Mouse (Mus musculus) forebrain, embryonic 10.5 days (tissue): ENCODE results near the gene Plin5. TPM values are rescaled to one million over a fixed set of nuclear protein-coding genes. Genes with fewer than 3 reads are reported as not detected.
A peak's percentile ranks its signal among the peaks of the same experiment; 100 is the strongest.

ENCODE experiments used
- DNase-seq: peaks from one replicate; pipeline ENCODE4 v3.0.0-alpha.2; 2017; ENCODE audit warnings: low spot score; ENCODE audit errors: extremely low spot score
- H3K27ac ChIP-seq: fragments of 300-500 bp; sonication (generic); 2 replicates; pipeline ENCODE4 v1.5.1; 2016; ENCODE audit warnings: mild to moderate bottlenecking
- H3K27me3 ChIP-seq: fragments of 300-500 bp; sonication (generic); 2 replicates; pipeline ENCODE4 v1.6.1; 2016; ENCODE audit warnings: mild to moderate bottlenecking; ENCODE audit not compliant: poor library complexity, severe bottlenecking
- H3K36me3 ChIP-seq: fragments of 300-500 bp; sonication (generic); replicated peaks from 2 replicates; pipeline ENCODE4 v1.6.1; 2016; ENCODE audit warnings: mild to moderate bottlenecking, moderate library complexity
- H3K4me1 ChIP-seq: fragments of 300-500 bp; sonication (generic); 2 replicates; pipeline ENCODE4 v1.6.1; 2016
- H3K4me3 ChIP-seq: fragments of 300-500 bp; sonication (generic); 2 replicates; pipeline ENCODE4 v1.5.1; 2016; ENCODE audit warnings: mild to moderate bottlenecking, moderate library complexity
- H3K9me3 ChIP-seq: fragments of 300-500 bp; sonication (generic); 2 replicates; pipeline ENCODE4 v1.6.1; 2016; ENCODE audit warnings: mild to moderate bottlenecking, moderate library complexity
- WGBS: fragments of 180-500 bp; shearing (Covaris S2); methylation state at CpG from one replicate; pipeline ENCODE4 v1.1.7; 2016; 5-methylcytosine and 5-hydroxymethylcytosine counted together
- polyA plus RNA-seq: library from polyadenylated mRNA; unstranded; fragments of >200 nt; fragmentation: Nextera tagmentation; extraction: Ambion mirVana; gene quantifications from 2 replicates; pipeline ENCODE4 v1.2.1, GENCODE M21; 2016

Gene Plin5
- polyA plus RNA-seq: 0.25 and 0.33 TPM in 2 replicates

DNA sequence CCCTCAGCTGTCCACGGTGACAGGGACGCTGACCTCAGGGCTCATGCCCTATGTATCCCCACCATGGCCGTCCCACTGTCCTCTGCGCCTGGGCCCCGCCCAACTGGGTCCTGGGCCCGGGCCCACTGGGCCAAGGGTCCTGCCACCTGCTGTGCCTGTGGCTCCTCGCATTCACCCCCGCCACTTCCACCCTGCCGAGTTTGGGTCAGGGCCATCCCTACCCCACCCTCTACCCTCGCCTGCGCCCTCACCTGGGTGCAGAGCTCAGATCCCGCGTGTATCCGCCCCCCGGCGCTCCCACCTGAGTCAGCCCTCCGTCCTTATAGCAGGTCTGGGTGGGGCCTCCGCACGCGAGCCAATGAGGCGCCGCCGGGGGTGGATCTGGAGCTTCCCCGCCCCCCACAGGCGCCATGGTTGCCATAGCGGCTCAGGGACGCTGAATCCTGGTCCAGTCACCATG, at the start of gene Plin5:
TSS of gene Plin5 (minus strand) at position 346 of the 460 bp plus-strand sequence.
- under 1% methylated on average over 27 of the region's 27 CpGs for WGBS

DNA sequence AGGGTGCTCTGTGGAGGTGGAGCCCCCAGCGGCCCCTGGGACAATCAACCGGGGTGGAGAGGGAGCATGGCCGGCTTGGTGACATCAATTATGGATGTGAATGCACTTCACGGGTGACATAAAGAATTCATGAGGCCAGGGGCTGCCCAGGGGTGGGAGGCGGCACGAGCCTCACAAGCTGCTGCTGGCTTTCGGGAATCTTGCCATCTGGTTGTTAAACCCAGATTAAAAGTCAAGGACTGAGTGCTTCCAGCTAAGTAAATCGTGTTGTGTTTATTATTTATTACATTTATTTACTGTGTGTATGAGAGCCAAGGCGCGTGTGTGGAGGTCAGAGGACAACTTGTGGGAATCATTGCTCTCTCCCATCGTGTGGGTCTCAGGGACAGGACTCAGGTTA, 48.3 kb upstream of the Plin5 start:
- DNase-seq: no peak
- H3K9me3 ChIP-seq: no peaks in the 10 kb centered on the region
- peaks cover 18% of the 10 kb centered on the region for H3K27me3 ChIP-seq
- H3K27ac ChIP-seq: no peak overlapping the region
- H3K4me1 ChIP-seq: peaks cover 43% of the 10 kb centered on the region
- H3K4me3 ChIP-seq: no peak overlapping the region
- no peaks in the 10 kb centered on the region for H3K36me3 ChIP-seq
- 80% methylated on average over 11 of the region's 11 CpGs for WGBS

More for the DNA sequence above, at the start of gene Plin5:
- H3K9me3 ChIP-seq: peaks cover 5% of the 10 kb centered on the region
- H3K27ac ChIP-seq: 0 out of 2 replicates have a peak within 1 kb of the TSS, but pooled peaks have one; percentile 27
- H3K36me3 ChIP-seq: 0 out of 2 replicates have a peak, but pooled peaks cover under 1% of the 10 kb centered on the region
- H3K4me1 ChIP-seq: peaks cover 25% of the 10 kb centered on the region
- H3K4me3 ChIP-seq: peak within 1 kb of the TSS; percentile 49
- DNase-seq: peak; percentile 57
- peaks cover 65% of the 10 kb centered on the region for H3K27me3 ChIP-seq

DNA sequence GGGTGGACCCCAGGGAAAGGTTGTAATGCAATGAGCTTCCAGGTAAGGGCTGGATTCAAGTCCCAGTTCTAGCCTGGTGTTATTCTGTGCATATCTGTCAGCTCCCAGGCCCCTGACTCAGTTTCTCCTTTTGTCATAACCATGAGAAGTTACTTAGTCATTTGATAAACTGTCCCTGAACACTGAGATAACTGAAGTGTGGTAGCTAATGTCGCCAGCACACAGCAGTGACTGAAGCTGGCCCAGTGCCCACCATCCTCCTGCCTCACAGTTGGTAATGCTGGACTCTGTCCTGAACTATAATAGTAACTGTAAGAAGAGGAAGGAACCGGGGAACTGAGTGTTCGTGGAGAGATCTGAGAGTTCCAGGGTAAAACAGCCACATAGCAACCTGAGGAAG, 47.1 kb upstream of the Plin5 start:
- Histone ChIP-seq H3K27ac (no peak overlapping the region), H3K4me3 (no peak overlapping the region), H3K4me1 (peaks cover 33% of the 10 kb centered on the region), H3K36me3 (no peaks in the 10 kb centered on the region), H3K27me3 (peaks cover 26% of the 10 kb centered on the region), H3K9me3 (no peaks in the 10 kb centered on the region)
- DNase-seq: no peak
- 86% methylated on average over 3 of the region's 3 CpGs for WGBS

DNA sequence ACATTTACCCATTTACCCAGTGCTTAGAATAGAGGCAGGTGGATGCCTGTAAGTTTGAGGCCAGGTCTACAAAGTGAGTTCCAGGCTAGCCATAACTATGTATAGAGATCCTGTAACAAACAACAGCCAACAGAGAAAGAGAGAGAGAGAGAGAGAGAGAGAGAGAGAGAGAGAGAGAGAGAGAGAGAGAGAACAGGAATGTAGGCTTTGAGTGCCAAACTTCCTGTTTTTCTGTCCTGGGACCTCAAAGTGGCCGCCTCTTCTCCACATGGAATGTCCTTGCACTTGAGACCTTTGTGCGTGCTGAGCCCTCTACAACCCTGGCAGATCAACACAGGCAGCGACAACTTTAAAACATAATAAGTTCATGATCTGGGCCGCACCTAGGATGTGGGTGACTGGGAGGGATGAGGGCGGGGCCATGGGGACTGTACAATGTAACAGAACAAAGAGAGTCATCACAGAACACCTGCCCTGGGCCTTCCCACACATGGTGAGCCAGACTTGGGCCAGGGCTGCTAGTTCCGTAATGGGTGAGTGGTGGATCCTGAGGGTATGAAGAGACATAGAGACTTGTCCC, 46.2 kb upstream of the Plin5 start:
- Histone ChIP-seq H3K36me3 (no peaks in the 10 kb centered on the region), H3K27me3 (peaks cover 34% of the 10 kb centered on the region), H3K27ac (peak overlapping the region; percentile 80; the same call in 1 of the 2 replicates), H3K9me3 (no peaks in the 10 kb centered on the region), H3K4me3 (peak overlapping the region; percentile 57; the same call in 1 of the 2 replicates), H3K4me1 (peaks cover 34% of the 10 kb centered on the region)
- no peak for DNase-seq
- WGBS: 86% methylated on average over 6 of the region's 6 CpGs

DNA sequence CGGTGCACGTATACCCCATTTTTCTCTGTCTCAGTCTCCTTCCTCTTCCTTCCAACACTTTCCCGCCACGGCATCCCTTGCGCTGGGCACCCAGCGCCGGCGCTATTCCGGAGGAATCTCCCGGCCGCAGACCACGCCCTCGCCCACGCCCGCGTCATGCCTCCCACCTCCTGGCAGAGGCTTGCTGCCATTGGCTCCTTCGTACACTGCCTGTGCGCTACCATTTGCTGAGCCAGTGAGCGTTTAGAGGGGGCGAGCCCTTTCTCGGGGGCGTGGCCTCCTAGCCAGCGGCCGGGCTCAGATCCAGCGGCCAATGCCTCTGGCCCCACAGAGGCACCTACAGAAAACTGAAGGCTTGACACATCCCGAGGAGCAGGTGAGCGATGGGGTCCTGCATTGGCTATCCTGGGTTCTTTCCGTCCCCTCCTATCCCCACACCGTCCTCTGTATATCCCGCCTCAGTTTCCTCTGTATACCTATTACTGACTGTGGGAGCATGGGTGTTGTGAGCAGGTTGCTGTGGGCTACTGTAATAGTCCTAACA, 44.9 kb upstream of the Plin5 start, which contains the start of gene Tnfaip8l1:
TSS of gene Tnfaip8l1 (plus strand) at position 247 of the 544 bp plus-strand sequence.
- peaks cover 34% of the 10 kb centered on the region for H3K4me1 ChIP-seq
- peak within 1 kb of the TSS; percentile 80 for H3K27ac ChIP-seq
- WGBS: under 1% methylated on average over 30 of the region's 30 CpGs
- no peaks in the 10 kb centered on the region for H3K9me3 ChIP-seq
- peaks cover 47% of the 10 kb centered on the region for H3K27me3 ChIP-seq
- peak within 1 kb of the TSS; percentile 57 for H3K4me3 ChIP-seq
- DNase-seq: peak; percentile 93
- no peaks in the 10 kb centered on the region for H3K36me3 ChIP-seq

DNA sequence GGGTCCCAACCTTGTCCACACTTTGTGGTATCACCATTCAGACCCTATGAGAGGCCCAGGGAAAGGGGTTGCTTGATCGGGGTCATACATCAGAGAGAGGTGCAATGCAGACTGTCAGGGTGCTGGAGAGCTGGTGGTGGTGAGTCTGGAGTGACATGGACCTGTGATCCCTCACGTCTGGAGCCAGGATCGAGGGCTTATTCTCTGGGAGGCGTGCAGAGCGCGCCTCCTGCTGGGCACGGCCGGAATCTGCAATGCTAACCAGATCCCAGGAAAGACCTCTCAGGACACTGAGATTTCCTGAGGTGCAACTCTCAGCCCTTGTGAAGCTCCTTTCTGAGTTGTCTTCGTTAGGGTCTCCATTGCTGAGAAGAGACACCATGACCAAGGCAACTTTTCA, 42.3 kb upstream of the Plin5 start:
- H3K27me3 ChIP-seq: peaks cover 71% of the 10 kb centered on the region
- no peaks in the 10 kb centered on the region for H3K36me3 ChIP-seq
- no peaks in the 10 kb centered on the region for H3K9me3 ChIP-seq
- 3% methylated on average over 9 of the region's 9 CpGs for WGBS
- H3K4me3 ChIP-seq: no peak overlapping the region
- DNase-seq: peak; percentile 70
- H3K4me1 ChIP-seq: peaks cover 30% of the 10 kb centered on the region
- no peak overlapping the region for H3K27ac ChIP-seq

DNA sequence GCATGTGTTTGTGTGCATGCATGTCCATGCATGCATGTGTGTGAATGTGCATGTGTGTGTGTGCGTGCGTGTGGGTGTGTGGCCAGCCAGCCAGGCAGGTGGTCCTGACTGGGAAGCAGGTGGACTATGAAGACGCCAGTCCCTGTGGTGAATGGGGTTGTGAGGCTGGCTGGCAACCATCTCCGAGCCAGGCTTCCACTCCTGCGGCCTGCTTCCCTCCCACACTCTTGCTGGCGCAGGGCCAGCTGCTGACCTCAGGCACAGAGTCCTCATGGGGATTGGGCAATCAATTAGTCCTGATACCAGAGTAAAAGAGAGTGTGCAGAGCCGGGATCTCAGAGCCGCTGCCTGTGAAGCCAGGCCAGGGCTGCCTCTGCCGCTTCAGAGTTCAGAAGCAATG, 36.2 kb upstream of the Plin5 start:
- no peaks in the 10 kb centered on the region for H3K36me3 ChIP-seq
- H3K9me3 ChIP-seq: no peaks in the 10 kb centered on the region
- DNase-seq: no peak
- WGBS: 63% methylated on average over 9 of the region's 9 CpGs
- H3K4me1 ChIP-seq: peaks cover 16% of the 10 kb centered on the region
- peaks cover 83% of the 10 kb centered on the region for H3K27me3 ChIP-seq
- H3K27ac ChIP-seq: no peak overlapping the region
- H3K4me3 ChIP-seq: no peak overlapping the region

DNA sequence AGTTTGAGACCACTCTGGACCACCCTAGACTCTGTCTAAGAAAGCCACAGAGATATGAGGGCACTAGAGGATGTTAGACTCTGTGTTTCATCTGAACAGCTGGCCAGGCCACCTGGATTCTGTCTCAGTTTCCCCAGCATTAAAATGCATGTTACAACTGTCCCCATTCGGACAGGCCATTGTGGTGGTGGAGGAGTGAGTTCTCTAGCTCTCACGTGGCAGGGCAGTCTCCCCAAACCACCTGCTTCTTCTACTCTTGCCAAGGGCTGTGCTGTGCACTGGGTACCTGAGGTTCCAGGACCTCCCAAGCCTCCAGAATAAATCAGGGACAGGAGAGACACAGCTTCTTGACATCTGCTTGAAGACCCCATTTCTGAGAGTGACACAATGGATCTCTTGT, 32.5 kb upstream of the Plin5 start:
- Histone ChIP-seq H3K4me3 (no peak overlapping the region), H3K27ac (no peak overlapping the region), H3K36me3 (no peaks in the 10 kb centered on the region), H3K27me3 (peaks cover 85% of the 10 kb centered on the region), H3K4me1 (peaks cover 25% of the 10 kb centered on the region), H3K9me3 (no peaks in the 10 kb centered on the region)
- WGBS: 49% methylated on average over 2 of the region's 2 CpGs
- DNase-seq: no peak

DNA sequence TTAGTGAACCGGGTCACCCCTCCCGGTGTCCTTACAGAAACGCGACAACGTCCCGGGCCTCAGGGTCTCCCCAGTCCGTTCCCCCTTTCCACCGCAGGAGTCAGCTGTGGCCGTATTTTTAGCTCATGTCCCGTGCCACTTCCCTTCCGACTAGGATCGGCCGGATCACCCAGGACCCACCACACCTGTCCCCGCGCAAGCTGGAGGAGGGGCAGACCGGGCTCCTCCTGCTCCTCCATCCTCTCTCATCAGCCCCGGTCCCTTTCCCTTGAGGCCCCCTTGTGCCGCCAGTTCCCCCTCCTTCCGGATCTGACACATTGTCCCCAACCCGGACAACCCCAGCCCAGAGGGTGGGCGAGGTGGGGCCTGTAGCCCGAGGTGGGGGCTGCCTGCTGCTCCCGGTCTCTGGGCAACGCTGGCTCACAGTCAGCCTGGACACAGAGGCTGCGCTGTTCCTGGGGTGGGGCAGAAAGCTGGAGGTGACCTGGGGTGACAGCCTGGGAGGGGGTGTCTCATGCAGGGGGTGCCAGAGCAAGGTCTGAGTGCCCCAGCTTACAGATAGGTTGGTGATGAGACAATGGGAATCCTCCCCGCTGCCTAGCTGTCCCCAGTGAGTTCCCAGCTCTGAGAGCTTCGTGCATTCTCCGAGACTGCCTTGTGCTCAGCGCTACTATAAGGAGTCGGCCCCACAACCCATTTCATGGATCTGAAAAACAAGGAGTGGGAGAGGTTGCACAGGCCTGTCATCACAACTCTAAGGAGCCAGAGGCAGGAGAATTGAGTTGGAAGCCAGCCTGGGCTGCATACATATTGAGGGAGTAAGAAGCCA, 31.6 kb upstream of the Plin5 start:
- Histone ChIP-seq H3K4me3 (peak overlapping the region; percentile 40), H3K27ac (peak overlapping the region; percentile 58; the same call in 1 of the 2 replicates), H3K9me3 (no peaks in the 10 kb centered on the region), H3K36me3 (no peaks in the 10 kb centered on the region), H3K4me1 (peaks cover 25% of the 10 kb centered on the region), H3K27me3 (peaks cover 87% of the 10 kb centered on the region)
- no peak for DNase-seq
- 2% methylated on average over 30 of the region's 30 CpGs for WGBS

DNA sequence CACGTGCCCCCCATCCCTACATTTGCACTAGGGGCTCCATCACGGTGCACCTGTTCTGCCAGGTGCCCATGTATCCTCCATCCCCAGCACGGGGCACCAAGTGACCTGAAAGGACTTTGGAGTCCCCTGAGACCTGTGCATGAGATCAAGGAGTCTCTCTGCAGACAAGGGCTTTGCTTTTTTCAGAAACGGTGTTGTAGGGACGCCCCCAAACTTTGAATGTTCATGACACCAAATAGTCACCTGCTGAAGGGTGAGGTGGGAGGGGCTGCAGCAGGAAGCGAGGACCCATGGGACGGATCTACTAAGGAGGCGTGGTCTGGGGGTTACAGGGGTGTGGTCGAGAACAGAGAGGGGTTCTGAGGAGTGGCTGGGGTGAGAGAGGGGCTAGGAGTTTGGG, 30.9 kb upstream of the Plin5 start:
- H3K36me3 ChIP-seq: no peaks in the 10 kb centered on the region
- H3K9me3 ChIP-seq: no peaks in the 10 kb centered on the region
- no peak overlapping the region for H3K27ac ChIP-seq
- no peak for DNase-seq
- H3K27me3 ChIP-seq: peaks cover 88% of the 10 kb centered on the region
- WGBS: 20% methylated on average over 9 of the region's 9 CpGs
- H3K4me1 ChIP-seq: peaks cover 20% of the 10 kb centered on the region
- peak overlapping the region; percentile 40 for H3K4me3 ChIP-seq

DNA sequence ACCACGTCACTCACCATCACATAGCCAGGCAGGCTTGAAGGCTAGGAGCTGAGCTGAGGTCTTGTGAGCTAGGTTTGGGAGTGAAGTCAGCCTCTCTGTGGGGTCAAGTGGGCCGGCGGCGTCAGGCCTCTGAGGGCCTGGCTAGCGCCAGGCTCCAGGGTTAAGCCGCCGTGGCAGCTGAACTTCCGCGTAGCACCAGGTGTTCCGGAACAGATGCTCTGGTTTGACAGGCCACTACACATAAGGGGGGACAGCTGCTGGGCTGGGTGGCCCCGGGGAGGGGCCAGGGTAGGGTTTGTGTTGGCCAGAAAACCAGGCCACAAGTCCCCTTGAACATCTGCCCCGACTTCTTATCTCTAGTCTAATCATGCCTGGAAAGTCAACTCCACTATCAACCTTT, 30.0 kb upstream of the Plin5 start:
- peaks cover 24% of the 10 kb centered on the region for H3K4me1 ChIP-seq
- no peak overlapping the region for H3K4me3 ChIP-seq
- no peak overlapping the region for H3K27ac ChIP-seq
- peaks cover 97% of the 10 kb centered on the region for H3K27me3 ChIP-seq
- H3K9me3 ChIP-seq: no peaks in the 10 kb centered on the region
- no peaks in the 10 kb centered on the region for H3K36me3 ChIP-seq
- no peak for DNase-seq
- WGBS: 72% methylated on average over 12 of the region's 12 CpGs

DNA sequence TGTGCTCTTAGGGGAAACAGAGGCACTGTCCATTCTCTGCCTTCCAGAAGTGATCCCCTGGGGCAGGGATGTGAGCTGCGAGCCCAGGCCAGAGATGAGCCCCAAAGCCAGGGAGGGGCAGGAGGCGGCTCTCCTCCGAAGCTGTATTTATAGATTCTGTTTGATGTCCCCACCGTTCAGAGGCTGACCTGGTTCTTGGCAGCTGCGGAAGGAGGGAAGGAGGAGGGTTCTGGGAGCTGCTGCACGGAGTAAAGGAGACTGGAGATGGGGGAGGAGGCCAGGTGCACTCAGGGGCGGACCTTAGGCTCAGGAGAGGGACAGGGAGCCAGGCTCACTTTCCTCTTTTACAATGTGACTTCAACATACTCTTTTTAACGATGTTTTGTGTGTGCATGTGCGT, 28.7 kb upstream of the Plin5 start:
- DNase-seq: no peak
- WGBS: 20% methylated on average over 9 of the region's 9 CpGs
- Histone ChIP-seq H3K27me3 (peaks cover 100% of the 10 kb centered on the region), H3K36me3 (no peaks in the 10 kb centered on the region), H3K27ac (no peak overlapping the region), H3K4me3 (no peak overlapping the region), H3K4me1 (peaks cover 37% of the 10 kb centered on the region), H3K9me3 (no peaks in the 10 kb centered on the region)

DNA sequence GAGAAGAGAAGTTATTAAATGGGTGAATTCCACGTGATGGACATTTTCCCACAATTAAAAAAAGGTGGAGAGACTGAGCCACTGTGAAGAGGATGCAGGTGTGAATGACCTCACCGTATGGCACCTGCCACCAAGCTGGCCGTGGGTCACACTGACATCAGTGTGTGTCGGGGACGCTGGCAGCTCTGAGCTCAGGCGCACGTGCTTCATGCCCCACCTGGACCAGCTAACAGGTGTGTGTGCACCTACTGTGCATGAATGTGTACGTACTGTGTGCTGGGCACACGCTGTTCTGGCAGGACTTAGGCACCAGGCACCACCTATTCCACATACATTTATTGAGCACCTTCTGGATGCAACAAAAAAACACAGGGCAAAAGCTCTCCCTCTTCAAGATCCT, 27.1 kb upstream of the Plin5 start:
- Histone ChIP-seq H3K4me1 (peaks cover 50% of the 10 kb centered on the region), H3K36me3 (no peaks in the 10 kb centered on the region), H3K9me3 (no peaks in the 10 kb centered on the region), H3K27me3 (peaks cover 100% of the 10 kb centered on the region), H3K4me3 (no peak overlapping the region), H3K27ac (no peak overlapping the region)
- 83% methylated on average over 9 of the region's 9 CpGs for WGBS
- DNase-seq: no peak
